Mouse (Mus musculus): ENCODE measurements at regions not wholly inside any gene's neighbourhood (a gene's known extent, or its start where the extent isn't known, plus 50 kb on each side); places are given as distances from the start of the nearest gene placed in this dataset.
A peak's percentile ranks its signal among the peaks of the same experiment; 100 is the strongest.

DNA sequence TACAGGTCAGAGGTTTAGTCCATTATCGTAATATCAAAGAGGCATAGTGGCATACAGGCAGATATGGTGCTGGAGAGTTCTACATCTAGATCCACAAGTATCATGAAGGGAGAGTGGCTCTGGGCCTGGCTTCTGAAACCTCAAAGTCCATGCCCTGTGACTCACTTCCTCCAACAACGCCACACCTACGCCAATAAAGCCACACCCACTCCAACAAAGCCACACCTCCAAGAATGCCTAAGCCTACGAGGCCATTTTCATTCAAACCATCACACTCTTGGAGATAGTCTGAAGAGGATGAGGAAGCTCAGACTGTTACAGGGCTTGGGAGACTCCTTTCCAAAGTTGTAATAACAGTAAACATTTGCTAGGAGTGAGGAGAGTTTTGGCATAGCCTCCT is 102.6 kb upstream of the Mdm1 start:
- TF ChIP-seq CTCF (IDR thresholded peaks at IDR 0.05; ENCODE audit: low read depth, low read length) (no peak), POLR2A (IDR thresholded peaks at IDR 0.05; ENCODE audit: borderline replicate concordance, low read depth, low read length) (no peak)
- H3K27ac ChIP-seq (ENCODE audit: insufficient read depth, low read depth, low read length) = no peak overlapping the region
- H3K4me3 ChIP-seq (ENCODE audit: insufficient read depth, low read length) = no peak overlapping the region
- H3K4me1 ChIP-seq (ENCODE audit: control insufficient read depth, insufficient read depth, low read length) = 0 out of 2 replicates have a peak, but pooled peaks cover 2% of the 10 kb centered on the region

DNA sequence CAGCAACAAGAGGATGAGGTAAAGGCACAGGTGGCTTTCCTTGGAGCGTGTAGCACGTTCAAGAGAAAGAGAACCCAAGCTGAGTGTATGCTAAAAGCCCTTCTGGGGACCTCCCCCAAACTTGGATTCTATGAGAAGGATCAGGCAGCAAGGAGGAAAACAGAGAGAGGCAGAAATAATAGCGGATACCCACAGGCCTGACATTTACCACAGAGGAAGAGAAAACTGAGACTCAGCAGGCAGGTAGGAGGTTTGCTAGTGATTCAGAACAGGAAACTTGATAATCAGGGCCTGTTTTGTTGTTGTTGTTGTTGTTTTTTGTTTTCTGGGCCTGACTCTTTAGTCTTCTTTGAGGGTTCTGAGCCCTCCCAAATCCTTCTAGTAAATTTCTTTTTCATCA is 100.5 kb upstream of the Mdm1 start:
- TF ChIP-seq CTCF (IDR thresholded peaks at IDR 0.05; ENCODE audit: low read depth, low read length) (no peak), POLR2A (IDR thresholded peaks at IDR 0.05; ENCODE audit: borderline replicate concordance, low read depth, low read length) (no peak)
- Histone ChIP-seq H3K4me1 (ENCODE audit: control insufficient read depth, insufficient read depth, low read length) (0 out of 2 replicates have a peak, but pooled peaks cover 2% of the 10 kb centered on the region), H3K27ac (ENCODE audit: insufficient read depth, low read depth, low read length) (no peak overlapping the region), H3K4me3 (ENCODE audit: insufficient read depth, low read length) (no peak overlapping the region)

DNA sequence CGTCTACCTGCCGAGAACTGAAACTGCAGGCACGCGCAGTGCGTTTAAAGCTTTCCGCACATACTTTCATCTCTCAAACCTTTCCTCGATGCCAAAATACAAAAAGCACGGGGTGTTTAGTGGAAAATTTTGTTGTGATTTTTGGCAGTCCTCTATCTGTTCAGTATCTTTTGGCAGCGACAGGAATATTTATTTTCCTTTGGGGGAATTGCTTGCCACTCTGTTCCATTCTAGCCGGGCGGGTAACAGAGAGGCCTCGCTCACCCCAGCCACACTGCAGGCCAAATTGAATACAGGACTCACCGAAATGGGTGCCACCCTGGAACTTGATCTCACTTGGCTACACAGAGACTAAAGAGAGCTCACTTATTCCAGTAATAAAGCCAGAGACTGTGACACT is 97.8 kb upstream of the Mdm1 start:
- Histone ChIP-seq H3K4me1 (ENCODE audit: control insufficient read depth, insufficient read depth, low read length) (0 out of 2 replicates have a peak, but pooled peaks cover 2% of the 10 kb centered on the region), H3K27ac (ENCODE audit: insufficient read depth, low read depth, low read length) (no peak overlapping the region)
- TF ChIP-seq POLR2A (IDR thresholded peaks at IDR 0.05; ENCODE audit: borderline replicate concordance, low read depth, low read length) (no peak), CTCF (IDR thresholded peaks at IDR 0.05; ENCODE audit: low read depth, low read length) (no peak)

DNA sequence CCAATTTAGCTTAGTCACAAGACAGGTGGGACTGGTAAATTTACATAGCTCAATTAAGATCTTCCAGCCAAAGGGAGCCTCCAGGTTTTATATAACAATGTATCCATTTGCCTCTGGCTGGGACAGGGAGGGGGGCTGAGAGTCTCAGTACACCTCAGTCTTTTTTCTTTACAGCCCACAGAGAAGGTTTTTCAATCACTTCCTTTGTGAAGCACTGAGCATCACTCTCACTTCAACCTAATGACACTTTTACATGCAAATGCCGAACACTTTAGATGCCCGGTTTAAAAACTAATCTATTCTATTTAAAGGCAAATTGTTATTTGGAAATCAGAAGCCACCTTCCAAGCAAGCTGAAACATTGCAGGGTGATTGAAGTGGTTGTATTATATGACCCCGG is 96.8 kb upstream of the Mdm1 start:
- Histone ChIP-seq H3K4me3 (ENCODE audit: insufficient read depth, low read length) (no peak overlapping the region), H3K27ac (ENCODE audit: insufficient read depth, low read depth, low read length) (no peak overlapping the region), H3K4me1 (ENCODE audit: control insufficient read depth, insufficient read depth, low read length) (peaks cover 8% of the 10 kb centered on the region)
- TF ChIP-seq POLR2A (IDR thresholded peaks at IDR 0.05; ENCODE audit: borderline replicate concordance, low read depth, low read length) = no peak
- no peak for TF ChIP-seq CTCF (IDR thresholded peaks at IDR 0.05; ENCODE audit: low read depth, low read length)

More for the DNA sequence above, 97.8 kb upstream of the Mdm1 start:
- H3K4me3 ChIP-seq (ENCODE audit: insufficient read depth, low read length) = no peak overlapping the region

DNA sequence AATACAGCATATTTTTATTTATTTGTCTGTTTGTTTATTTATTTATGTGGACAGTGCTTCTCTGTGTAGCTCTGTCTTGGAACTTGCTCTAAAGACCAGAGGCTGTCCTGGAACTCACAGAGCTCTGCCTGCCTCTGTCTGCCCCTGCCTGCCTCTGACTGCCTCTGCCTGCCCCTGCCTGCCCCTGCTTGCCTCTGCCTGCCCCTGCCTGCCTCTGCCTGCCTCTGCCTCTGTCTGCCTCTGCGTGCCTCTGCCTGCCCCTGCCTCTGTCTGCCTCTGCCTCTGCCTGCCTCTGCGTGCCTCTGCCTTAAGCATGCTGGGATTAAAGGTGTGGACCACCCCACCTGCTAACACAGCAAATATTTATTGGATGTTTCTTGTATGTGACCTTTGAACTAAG is 96.2 kb upstream of the Mdm1 start:
- H3K27ac ChIP-seq (ENCODE audit: insufficient read depth, low read depth, low read length) = no peak overlapping the region
- TF ChIP-seq POLR2A (IDR thresholded peaks at IDR 0.05; ENCODE audit: borderline replicate concordance, low read depth, low read length) = no peak
- no peak for TF ChIP-seq CTCF (IDR thresholded peaks at IDR 0.05; ENCODE audit: low read depth, low read length)
- H3K4me3 ChIP-seq (ENCODE audit: insufficient read depth, low read length) = no peak overlapping the region
- H3K4me1 ChIP-seq (ENCODE audit: control insufficient read depth, insufficient read depth, low read length) = peaks cover 14% of the 10 kb centered on the region

DNA sequence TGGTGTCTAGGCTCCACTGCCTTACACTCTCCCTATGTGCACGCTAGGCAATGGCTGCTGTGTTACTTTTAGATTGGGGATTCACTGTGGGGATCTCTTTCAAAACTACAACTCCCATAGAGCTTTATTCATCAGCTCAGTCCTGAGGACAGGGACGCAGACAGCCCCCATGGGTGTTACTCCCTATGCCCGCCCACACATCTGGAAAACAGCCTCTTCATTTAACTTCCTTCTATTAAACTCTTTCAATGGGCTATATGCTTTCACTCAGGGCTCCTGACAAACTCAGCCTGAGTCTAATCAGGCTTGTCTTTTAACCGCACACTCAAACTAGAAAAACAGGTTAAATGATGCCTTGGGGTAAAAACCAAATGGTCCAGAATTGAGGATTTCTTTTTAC is 95.3 kb upstream of the Mdm1 start:
- Histone ChIP-seq H3K27ac (ENCODE audit: insufficient read depth, low read depth, low read length) (no peak overlapping the region), H3K4me3 (ENCODE audit: insufficient read depth, low read length) (no peak overlapping the region), H3K4me1 (ENCODE audit: control insufficient read depth, insufficient read depth, low read length) (peaks cover 20% of the 10 kb centered on the region)
- no peak for TF ChIP-seq CTCF (IDR thresholded peaks at IDR 0.05; ENCODE audit: low read depth, low read length)
- TF ChIP-seq POLR2A (IDR thresholded peaks at IDR 0.05; ENCODE audit: borderline replicate concordance, low read depth, low read length) = no peak

DNA sequence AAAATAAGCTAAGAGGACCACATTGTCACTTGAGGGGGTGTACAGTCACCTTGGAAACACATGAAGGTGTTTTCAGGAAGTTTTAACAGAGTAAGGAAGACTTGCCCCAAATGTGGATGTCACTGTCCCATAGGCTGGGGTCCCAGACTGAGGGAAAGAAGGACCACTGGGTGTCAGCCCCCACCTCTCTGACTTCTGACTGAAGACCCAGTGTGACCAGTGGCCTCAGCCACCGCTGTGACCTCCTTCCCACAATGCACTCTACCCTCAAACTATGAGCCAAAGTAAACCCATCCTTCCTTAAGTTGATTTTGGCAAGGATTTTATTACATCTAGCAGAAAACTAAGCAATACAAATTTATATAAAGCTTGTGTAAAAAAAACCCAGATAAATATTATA is 94.8 kb upstream of the Mdm1 start:
- TF ChIP-seq CTCF (IDR thresholded peaks at IDR 0.05; ENCODE audit: low read depth, low read length) (no peak), POLR2A (IDR thresholded peaks at IDR 0.05; ENCODE audit: borderline replicate concordance, low read depth, low read length) (no peak)
- H3K27ac ChIP-seq (ENCODE audit: insufficient read depth, low read depth, low read length) = no peak overlapping the region

DNA sequence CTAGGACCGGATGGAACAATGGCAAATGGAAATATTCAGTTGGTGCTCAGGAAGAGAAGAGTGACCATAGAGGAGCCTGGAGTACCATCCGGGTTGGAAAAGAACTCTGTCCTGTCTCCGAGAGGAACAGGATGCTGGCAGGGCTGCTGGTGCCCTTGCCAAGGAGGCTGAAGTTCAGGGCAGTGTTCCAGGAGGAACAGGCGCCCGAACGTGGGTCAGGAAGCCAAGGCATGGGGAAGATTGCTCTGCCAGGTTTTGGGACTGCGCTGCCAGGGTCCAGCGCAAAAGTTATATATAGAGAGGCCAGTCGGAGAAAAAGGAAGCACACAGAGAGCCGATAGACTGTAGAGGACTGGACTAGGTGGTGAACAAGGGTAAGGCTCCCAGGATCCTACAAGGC is 92.3 kb upstream of the Mdm1 start:
- peak overlapping the region; percentile 21 for H3K27ac ChIP-seq (ENCODE audit: insufficient read depth, low read depth, low read length)
- H3K4me1 ChIP-seq (ENCODE audit: control insufficient read depth, insufficient read depth, low read length) = peaks cover 27% of the 10 kb centered on the region
- TF ChIP-seq CTCF (IDR thresholded peaks at IDR 0.05; ENCODE audit: low read depth, low read length) (no peak), POLR2A (IDR thresholded peaks at IDR 0.05; ENCODE audit: borderline replicate concordance, low read depth, low read length) (no peak)
- no peak overlapping the region for H3K4me3 ChIP-seq (ENCODE audit: insufficient read depth, low read length)

More for the DNA sequence above, 94.8 kb upstream of the Mdm1 start:
- H3K4me3 ChIP-seq (ENCODE audit: insufficient read depth, low read length) = no peak overlapping the region
- H3K4me1 ChIP-seq (ENCODE audit: control insufficient read depth, insufficient read depth, low read length) = peaks cover 21% of the 10 kb centered on the region

DNA sequence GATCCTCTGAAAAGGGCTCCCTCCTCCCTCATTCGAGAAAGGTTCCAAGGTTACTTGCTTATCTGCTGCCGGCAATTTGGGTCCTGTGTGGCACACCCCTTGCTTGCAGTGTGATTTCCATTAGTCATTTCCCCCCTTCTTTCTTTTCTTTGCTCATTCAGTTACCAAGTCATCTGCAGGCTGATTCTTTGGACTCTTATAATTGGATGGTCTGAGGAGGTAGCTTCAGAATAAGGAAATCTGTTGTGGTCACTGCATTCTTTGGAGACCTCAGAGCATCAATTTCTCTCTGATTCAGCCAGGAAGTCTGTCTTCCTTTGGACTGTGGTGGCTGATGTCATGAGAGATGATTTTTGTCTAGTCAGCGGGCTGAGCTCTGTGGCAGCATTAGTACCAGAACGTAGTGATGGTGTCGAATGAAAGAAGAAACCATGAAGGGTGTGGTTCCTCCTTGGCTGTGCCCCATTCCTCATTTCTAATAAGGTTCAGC is 91.4 kb upstream of the Mdm1 start:
- Histone ChIP-seq H3K4me1 (ENCODE audit: control insufficient read depth, insufficient read depth, low read length) (peaks cover 27% of the 10 kb centered on the region), H3K27ac (ENCODE audit: insufficient read depth, low read depth, low read length) (peak overlapping the region; percentile 33), H3K4me3 (ENCODE audit: insufficient read depth, low read length) (no peak overlapping the region)
- TF ChIP-seq CTCF (IDR thresholded peaks at IDR 0.05; ENCODE audit: low read depth, low read length) (no peak), POLR2A (IDR thresholded peaks at IDR 0.05; ENCODE audit: borderline replicate concordance, low read depth, low read length) (no peak)

DNA sequence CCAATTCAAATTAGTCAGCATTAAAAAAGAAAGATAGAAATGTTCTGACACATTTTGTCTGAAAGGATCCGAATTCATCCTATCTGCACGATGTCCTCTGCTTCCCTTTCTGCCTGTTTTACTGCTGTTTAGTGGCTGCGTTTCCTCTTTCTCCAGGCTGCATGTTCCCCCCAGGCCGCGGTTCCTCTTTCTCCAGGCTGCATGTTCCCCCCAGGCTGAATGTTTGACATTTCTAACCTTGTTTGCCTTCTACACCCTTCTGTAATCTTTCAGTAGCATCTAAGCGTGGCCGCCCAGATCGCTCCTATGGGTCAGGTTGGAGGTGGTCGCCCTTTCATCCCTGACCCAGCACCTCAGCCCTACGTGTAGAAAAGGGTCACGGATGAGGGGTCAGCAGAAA is 89.6 kb upstream of the Mdm1 start:
- no peak for TF ChIP-seq CTCF (IDR thresholded peaks at IDR 0.05; ENCODE audit: low read depth, low read length)
- no peak for TF ChIP-seq POLR2A (IDR thresholded peaks at IDR 0.05; ENCODE audit: borderline replicate concordance, low read depth, low read length)
- Histone ChIP-seq H3K4me1 (ENCODE audit: control insufficient read depth, insufficient read depth, low read length) (peaks cover 27% of the 10 kb centered on the region), H3K4me3 (ENCODE audit: insufficient read depth, low read length) (peak overlapping the region; percentile 43), H3K27ac (ENCODE audit: insufficient read depth, low read depth, low read length) (peak overlapping the region; percentile 95)

DNA sequence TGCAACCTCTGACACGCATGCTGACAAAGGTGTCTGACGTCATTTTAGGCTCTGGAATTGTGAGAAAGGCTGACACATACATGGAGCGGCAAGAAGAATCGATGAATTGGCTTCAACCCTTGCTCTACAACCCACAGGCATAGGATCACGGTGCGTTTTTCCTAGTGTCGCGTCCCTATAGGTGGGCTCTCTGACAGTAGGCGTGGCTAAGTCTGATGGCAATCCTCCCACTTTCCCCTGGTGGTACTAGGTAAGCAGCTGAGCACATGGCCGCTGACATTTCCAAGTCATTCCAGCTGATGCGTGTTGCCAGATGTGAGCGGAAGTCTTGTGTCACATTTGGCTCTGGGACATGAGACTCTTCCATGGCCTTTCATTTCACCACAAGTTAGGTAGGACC is 89.1 kb upstream of the Mdm1 start:
- H3K4me3 ChIP-seq (ENCODE audit: insufficient read depth, low read length) = peak overlapping the region; percentile 43
- H3K27ac ChIP-seq (ENCODE audit: insufficient read depth, low read depth, low read length) = peak overlapping the region; percentile 95
- H3K4me1 ChIP-seq (ENCODE audit: control insufficient read depth, insufficient read depth, low read length) = peaks cover 27% of the 10 kb centered on the region
- TF ChIP-seq POLR2A (IDR thresholded peaks at IDR 0.05; ENCODE audit: borderline replicate concordance, low read depth, low read length) (no peak), CTCF (IDR thresholded peaks at IDR 0.05; ENCODE audit: low read depth, low read length) (no peak)
